Mouse (Mus musculus) adrenal gland, postnatal 25 days (tissue): ENCODE measurements around the gene Col7a1. TPM values are rescaled to one million over a fixed set of nuclear protein-coding genes. Genes with fewer than 3 reads are reported as not detected.

Experiments used
- DNase-seq: peaks from one replicate; pipeline ENCODE4 v3.0.0; 2021; ENCODE audit warnings: mixed read lengths
- long read RNA-seq: library from polyadenylated mRNA; stranded (forward); transcript quantifications from one replicate; pipeline ENCODE4 v2.0.0, GENCODE M21; 2021
- total RNA-seq: library from RNA; stranded (reverse); gene quantifications from 2 replicates; pipeline ENCODE4 v1.2.3, GENCODE M21; 2021

Col7a1 gene
- total RNA-seq: 3.5 and 6.3 TPM in 2 replicates
- long read RNA-seq, partial matches to known transcripts: 3 of 5 reads
- long read RNA-seq, other reads (novel, unspliced or antisense): 2 of 5 reads

DNA sequence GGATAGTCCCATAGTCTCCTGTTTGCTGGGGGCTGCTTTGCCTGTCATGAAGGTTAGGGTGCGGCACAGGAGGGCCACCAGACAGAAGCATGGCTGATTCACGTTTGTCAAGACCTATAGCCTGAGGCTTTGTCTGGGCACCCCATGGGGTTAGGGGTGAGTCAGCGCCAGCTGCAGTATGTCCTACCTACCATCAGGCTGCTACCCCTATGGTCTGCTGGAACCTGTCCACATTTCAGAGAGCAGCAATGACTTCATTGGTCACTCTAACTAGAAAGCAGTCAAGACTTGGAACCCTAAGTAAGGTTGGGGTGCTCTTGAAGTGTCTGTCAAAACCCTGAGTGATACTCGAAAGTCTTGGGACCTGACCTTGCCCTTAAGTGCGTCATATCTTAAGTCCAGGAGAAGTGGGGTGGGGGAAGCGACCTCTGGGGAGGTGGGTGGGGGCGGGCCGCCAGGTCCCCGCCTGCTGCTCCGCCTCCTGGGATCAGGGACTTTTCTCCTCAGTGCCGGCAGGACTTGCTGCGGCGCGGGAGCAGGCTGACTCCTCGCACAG lies at the start of gene Col7a1:
Col7a1 (plus strand) TSS at position 506 of the 556 bp plus-strand sequence.
- no peak for DNase-seq

DNA sequence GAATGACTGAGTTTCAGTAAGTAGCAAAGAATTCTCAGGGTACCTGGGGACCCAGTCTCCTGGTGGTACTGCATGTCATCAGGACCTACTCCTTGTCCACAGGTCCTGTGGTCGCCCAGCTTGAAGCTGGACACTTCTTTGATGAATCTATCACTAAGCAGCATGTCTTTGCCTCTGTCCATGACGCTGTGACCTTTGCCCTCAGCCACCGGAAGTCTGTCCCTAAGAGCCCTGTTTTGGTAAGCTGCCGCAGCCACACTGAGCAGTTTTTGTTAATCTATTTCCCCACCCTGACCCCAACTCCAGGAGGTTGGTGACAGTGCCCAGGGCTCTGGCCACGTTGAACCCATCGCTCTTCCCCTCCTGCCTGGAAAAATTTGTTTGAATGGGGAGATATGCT lies 41.1 kb upstream of the Col7a1 start:
- no peak for DNase-seq

DNA sequence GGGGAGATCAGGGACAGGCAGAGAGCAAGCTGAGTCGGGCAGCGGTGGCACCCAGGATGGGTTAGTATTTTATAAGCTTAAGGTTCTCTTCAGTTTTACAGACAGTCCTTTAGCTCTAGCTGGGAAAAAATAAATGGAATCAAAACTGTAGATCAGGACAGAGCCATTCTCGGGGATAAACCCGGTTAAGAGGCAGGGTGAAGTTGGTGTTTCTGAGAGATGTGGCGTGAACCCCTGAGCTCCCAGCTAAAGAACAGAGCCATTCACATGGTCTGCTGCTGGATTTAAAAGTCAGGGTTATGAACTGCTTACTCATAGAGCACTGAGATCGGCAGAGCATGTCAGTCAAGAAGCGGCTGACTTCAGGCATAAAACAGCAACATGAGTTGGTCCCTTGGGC lies 40.2 kb upstream of the Col7a1 start:
- no peak for DNase-seq

DNA sequence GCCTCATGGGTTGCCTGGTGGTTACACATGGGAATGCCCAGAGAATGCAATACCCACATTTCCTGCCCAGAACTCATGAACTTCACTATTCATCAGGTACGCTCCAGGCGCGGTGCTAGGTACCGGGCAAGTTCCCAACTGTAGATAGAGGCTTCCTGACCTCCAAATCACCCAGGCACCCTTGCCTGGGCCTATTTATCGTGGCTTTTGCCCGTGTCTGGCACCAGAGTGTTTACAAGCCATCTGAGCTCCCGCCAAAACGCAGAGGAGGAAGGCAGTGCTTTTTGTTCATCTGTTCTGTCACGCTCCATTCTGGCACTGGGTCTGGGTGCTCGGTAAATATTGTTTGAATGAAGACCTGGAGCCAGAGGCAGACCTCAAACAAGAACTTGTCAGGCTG lies 39.8 kb upstream of the Col7a1 start:
- no peak for DNase-seq

DNA sequence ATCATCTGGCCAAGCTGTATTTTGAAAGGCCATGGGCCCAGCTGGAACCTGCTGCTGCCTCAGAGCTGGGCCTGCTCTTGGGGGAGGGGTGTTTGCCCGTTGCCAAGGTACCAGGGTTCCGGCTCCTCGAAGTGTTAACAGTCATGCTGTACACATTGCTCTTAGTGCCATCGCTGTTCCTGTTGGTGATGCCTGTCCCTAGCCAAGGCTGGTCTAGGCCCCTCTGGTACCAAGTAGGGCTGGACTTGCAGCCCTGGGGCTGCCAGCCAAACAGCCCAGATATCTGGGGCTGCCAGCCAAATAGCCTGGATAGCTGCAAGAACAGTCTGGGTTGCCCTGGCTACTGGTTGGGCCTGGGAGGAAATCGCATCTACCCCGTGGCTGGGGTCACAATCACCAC lies 38.9 kb upstream of the Col7a1 start, which contains the start of gene Tmem89:
Tmem89 (plus strand) TSS at position 129 of the 400 bp plus-strand sequence.
- DNase-seq: no peak

DNA sequence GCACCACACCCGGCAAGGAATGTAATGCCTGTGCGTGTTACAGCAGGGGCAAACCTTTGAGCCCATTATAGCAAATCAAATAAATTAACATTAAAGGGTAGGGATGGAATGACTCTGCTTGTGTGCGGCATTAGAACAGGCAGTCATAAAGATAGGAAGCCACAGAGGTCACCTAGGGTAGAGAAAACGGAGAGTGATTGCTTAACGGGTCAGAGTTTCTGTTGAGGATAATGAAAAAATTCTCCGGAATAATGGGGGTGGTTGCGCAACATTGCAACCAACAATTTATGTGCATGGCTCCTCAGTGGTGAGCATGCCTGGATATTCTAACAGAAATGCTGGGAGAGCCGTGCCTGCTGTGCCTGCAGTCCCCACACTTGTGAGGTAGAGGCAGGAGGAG lies 27.5 kb upstream of the Col7a1 start:
- DNase-seq: no peak

DNA sequence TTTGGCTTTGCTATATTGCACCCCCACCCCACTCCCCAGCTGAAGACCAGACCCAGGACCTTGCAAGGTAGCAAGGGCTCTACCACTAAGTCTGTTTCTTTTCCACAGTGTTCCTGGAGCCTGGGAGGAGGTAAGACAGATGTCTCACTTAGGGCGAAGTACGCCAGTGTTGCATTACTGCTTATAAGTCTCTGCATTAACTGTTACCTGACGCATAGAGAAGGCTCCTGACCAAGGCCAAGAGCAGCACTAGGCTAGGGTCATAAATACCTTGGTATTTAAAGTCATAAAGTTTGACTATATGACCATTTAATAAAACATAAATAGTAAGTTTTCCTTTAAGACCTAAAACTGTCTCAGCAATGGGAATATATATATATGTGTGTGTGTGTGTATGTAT lies 25.0 kb upstream of the Col7a1 start:
- no peak for DNase-seq

DNA sequence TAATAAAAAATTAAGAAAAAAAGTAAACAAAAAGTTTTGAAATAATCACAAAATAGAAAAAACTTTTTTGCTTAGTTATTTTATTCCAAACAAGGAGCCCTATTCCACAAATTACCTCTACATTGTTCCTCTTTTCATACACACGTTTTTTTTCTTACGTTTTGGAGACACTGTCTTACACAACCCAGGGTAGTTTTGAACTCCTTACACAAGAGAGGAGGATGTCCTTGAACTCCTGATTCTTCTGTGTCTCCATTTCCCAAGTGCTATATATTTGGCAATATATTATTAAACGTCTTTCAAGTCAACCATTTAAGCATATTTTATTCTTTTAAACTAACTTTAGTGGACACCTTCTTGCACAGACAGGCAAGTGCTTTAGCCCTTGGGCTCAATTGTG lies 17.4 kb upstream of the Col7a1 start:
- no peak for DNase-seq

DNA sequence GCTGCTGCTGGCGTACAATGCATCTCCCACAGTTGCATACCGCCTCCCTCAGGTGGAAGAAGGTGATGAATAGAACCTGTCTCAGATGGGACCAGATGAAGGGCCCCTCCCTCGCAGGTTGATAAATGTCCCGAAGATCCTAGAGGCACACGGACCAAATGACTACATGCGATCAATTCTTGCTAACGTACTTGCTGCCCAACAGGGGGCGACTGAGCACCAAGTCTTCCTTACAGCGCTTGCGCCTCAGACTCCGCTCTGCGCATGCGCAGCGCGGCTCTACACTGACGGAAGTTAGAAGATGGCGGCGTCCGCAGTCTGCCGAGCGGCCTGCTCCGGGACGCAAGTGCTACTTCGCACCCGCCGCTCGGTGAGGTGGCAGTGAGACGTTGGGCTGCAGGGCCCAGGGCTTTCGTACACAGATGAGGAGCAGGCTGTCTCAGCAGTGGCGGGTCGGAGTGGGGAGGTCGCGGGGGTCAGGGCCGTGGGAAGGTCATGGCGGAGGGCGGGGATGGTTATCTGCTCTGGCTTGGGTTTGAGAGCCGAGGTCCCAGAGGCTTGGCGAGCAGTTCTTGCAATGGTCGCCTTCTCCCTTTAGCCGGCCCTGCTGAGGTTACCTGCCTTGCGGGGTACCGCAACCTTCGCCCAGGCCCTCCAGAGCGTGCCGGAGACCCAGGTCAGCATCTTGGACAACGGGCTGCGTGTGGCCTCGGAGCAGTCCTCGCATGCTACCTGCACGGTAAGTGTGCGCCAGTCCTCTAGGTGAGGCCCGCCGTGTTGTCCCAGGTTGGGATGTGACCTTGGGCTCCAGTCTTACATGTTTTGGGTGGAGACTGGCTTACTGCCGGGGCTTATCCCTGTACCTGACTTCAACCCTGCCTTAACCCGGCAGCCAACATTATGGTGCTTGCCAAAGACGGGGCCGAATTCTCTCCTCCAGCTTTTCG lies 16.7 kb upstream of the Col7a1 start, which contains the start of gene Uqcrc1:
Uqcrc1 (plus strand) TSS at position 216 of the 947 bp plus-strand sequence.
- DNase-seq: peak; percentile 94

DNA sequence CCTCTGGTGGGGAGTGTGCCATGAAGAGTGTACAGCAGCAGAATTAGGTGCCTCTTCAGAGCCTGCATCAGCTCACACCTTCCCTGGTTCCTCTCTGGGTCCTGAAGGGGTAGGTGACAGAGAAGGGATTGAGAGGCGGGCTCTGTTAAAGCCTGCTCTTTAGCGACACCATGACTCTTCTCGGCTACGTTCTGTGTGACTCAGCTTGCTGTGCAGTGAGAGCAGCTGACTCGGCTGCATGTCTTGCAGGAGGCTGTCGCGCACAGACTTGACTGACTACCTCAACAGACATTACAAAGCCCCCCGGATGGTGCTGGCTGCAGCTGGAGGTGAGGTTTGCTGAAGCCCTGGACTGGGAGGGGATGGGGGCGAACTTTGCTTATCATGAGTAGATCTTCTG lies 8.3 kb upstream of the Col7a1 start:
- no peak for DNase-seq

DNA sequence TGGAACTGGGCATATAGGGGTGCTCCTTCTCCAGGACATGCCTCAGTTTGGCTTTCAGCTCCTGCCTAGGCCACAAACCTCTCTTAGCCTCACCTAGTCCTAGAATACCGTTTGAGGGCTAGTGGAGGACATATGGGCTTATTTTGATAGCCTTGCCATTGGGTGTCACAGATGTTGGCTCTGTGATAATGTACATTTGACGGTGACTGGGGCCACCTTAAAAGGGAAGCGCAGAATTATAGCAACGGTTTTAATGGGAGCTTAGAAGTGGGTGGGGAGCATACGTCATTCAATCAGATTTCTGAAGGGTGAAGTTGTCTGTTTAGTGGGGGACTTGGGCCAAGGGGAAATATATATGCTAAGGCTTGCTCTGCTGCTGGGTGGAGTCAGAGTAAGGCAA lies 7.8 kb upstream of the Col7a1 start:
- DNase-seq: no peak

DNA sequence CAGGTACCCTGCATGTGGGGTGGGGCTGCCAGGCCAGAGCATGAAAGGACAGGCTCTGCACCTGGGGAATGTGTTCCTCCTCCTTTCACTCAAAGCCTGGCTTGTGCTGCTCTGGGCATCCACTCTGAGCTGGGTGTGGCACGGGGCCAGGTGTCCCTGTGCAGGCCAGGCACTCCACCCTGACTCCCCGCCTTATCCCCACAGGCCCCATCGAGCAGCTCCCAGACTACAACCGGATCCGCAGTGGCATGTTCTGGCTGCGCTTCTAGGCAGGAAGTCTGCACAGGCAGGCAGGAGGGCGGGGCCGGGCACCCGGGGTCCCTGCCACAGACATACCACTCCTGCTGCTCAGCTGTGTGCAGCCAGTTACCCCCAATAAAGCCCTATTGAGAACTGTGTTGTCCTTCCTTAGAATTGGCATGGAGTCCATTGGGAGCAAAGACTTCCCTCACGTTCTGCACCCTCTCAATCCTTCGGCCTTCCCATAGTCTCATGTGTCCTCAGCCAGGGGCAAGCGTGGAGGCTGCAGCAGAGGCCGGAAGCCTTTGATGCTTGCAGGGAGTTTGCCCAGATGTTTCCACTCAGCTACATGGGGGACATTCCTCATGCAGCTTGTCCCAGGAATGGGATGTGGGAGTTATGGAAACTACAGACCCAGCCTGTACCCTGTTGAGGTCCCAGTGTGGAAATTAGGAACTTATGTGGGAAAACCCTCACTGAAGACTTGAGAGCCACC lies 4.0 kb upstream of the Col7a1 start:
- no peak for DNase-seq

DNA sequence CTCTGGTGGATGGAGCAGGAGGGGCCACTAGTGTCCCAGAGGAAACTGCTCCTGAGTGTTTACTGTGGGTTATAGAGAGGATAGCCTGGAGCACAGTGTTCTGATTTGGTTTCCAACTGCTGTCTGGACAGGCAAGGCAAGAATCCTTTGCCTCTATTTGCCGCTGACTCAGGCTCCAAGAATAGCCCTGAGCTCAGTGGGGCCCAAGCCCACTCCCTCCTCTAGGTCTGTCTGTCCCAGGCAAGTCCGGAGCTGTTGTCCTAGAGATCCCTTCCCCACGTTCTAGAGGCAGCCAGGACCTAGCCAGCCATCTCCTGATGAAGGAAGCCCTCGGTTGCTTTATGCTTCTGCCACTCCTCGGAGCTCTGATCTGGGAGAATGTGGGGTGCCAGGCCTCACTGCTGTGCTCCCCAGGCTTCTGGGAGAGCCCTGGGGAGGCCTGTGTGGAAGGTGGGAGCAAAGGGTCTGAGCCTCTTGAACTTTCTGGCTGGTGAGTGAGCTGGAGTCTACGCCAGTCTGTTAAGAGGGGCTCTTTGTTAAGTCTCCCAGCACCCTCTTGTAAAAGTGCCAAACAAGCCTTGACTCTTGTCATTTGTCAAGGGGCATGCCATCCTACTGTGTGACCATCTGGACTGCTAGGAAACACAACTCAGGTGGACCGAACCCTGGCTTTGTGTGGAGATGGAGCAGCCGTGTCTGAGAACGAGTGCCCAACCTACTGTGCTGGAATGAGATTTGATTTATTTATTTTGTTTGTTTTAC lies 3.2 kb upstream of the Col7a1 start:
- DNase-seq: no peak

DNA sequence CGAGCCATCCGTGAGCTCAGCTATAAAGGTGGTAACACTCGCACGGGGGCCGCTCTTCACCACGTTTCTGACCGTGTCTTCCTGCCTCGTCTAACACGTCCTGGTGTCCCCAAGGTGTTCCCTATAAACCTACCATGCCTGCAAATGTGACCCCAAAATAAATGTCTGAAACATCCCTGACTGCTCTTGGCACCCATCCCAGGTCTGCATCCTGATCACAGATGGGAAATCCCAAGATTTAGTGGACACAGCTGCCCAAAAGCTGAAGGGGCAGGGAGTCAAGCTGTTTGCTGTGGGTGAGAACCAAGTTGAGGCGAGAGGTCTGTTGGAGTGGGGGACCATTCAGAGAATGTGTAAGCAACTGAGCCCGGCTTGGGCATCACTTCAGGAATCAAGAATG lies 1.9 kb downstream of the Col7a1 start:
- no peak for DNase-seq

DNA sequence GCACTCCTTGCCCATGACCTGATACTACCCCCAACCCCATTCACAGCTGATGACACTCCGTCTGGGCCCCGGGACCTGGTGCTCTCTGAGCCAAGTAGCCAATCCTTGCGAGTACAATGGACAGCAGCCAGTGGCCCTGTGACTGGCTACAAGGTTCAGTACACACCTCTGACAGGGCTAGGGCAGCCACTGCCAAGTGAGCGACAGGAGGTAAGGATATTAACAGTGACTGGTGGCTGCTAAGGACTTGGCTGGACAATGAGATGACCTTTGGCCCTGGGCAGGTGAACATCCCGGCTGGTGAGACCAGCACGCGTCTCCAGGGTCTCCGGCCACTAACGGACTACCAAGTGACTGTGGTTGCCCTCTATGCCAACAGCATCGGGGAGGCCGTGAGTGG lies 2.5 kb downstream of the Col7a1 start:
- no peak for DNase-seq

DNA sequence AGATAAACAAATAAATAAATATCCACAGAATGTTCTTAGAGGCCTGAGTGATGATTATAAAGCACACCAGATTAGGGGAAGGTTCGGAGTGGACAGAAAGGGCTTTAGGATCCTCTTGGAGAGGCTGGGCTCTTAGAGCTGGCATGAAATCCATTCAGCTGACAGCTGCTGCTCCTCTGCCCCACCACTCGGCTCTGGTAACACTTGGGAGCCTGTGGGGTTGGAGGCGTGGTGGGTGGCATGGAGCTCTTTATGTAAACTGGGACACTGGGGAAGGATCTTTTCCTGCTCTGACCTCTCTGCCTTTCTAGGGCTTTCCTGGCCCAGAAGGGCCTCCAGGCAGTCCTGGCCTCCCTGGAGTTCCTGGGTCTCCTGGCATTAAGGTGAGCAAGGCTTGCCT lies 10.2 kb downstream of the Col7a1 start:
- DNase-seq: no peak

DNA sequence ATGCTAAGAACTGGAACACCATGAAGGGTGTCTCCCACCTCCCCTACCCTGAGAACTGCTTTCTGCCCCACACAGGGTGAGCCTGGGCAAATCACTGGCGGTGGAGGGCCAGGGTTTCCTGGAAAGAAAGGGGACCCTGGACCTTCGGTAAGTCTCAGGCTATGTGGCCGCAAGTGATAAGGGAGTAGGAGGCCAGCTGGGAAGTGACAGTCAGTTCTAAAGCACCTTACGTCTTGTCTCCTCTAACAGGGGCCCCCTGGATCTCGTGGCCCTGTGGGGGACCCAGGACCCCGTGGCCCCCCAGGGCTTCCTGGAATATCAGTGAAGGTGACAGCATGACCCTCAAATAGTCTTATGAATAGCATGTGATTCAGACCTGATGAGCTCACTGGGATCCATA lies 11.0 kb downstream of the Col7a1 start:
- no peak for DNase-seq

DNA sequence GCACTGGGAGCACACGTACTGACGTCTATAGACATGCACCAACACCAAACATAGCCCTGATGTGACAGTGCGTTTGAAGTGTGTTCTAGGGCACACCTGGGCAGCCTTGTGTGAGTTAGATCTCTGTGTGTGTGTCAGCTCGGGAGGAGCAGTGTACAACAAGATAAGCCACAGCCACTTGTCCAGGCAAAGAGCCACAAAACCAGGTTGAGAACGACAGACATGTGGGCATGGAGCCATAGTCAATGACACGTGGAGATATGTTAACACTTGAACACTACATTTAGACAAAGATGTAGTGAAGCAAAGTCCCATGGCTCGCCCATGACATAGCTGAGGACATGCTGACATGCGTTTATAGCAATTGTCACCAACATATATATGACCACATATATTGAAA lies 17.2 kb downstream of the Col7a1 start:
- no peak for DNase-seq

DNA sequence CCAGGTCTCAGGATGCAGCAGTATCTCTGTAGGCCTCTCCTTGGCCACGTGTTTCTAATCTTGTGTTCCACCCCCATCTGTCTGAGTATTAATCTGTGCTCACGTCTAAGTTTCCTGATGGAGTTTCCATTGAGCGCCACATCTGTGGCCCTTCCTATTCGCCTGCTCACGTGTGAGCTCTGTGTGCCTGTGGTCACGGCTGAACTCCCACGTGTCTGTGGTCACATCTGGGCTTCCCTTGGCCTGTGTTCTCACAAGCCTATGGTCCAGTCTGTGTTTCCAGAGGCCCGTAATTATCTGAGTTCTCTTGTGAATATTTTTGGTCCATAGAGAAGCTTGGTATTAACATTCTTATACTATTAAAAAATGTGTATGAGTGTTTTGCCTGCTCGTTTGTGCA lies 23.1 kb downstream of the Col7a1 start:
- no peak for DNase-seq

DNA sequence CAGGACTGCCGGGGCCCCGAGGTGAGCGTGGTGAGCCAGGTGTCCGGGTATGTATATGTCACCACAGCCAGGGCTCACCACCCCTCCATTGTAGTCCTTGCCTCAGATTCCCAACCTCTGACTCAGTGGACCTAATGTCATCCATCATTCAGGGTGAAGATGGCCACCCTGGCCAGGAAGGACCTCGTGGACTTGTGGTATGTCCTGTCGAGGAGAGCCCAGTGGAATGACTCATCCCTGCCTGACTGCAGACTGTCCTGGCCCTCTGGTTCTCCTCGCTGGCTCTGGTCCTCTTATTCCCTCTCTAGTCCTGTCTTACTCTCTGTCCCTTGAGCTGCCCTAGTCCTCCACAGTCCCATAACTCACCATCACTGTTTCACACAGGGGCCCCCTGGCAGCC lies 24.6 kb downstream of the Col7a1 start:
- DNase-seq: no peak

DNA sequence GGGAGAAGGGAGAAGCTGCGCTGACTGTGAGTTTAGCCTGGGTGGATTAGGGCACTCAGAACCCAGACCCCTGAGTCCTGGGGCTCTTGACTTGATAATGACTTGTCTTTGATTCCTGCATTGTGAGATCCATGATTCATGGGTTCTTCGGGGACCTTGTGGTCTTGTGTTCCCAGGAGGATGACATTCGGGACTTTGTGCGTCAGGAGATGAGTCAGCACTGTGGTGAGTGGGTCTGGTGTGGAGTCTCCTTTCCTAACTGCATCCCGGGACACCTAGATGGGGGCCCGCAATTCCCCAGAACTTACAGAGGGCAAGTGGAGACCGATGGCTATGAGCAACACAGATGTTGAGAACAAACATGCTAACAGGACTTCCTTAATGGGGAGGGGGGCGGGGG lies 29.1 kb downstream of the Col7a1 start:
- peak; percentile 49 for DNase-seq

DNA sequence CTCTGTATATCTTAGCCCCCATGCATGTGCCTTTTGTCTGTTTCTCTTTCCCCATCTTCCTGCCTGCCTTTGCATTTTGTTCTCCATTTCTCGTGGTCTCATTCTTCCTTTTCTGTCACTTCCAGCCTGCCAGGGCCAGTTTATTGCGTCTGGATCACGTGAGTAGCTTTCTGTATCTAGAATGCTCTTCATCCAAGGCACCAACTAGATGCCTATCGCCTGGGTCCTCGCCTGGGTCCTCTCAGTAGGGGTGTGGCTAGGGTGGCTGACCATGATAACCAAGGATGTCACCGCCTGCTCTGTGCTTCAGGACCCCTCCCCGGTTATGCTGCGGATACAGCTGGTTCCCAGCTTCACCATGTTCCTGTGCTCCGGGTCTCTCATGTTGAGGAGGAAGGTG lies 29.8 kb downstream of the Col7a1 start:
- no peak for DNase-seq
